Mouse (Mus musculus) lung, embryonic 14.5 days (tissue): ENCODE results near the gene Dnaaf1. TPM values are rescaled to one million over a fixed set of nuclear protein-coding genes. Genes with fewer than 3 reads are reported as not detected.
A peak's percentile ranks its signal among the peaks of the same experiment; 100 is the strongest.

ENCODE experiments used
- ATAC-seq: fragments of 200-750 bp; cut with Nextera tagmentation; 2 replicates; pipeline ENCODE4 v1.8.0; 2017; ENCODE audit warnings: mild to moderate bottlenecking, moderate TSS enrichment, moderate library complexity; ENCODE audit not compliant: insufficient read depth
- DNase-seq: peaks from one replicate; pipeline ENCODE4 v3.0.0-alpha.2; 2015
- H3K27ac ChIP-seq: fragments of 300-500 bp; sonication (generic); 2 replicates; pipeline ENCODE4 v1.5.1; 2014; ENCODE audit warnings: low read depth, mild to moderate bottlenecking, moderate library complexity
- H3K27me3 ChIP-seq: fragments of 300-500 bp; sonication (generic); 2 replicates; pipeline ENCODE4 v1.6.1; 2014; ENCODE audit warnings: low read length, control low read depth; ENCODE audit not compliant: insufficient read depth
- H3K36me3 ChIP-seq: fragments of 300-500 bp; sonication (generic); 2 replicates; pipeline ENCODE4 v1.6.1; 2014; ENCODE audit warnings: control low read depth; ENCODE audit not compliant: insufficient read depth
- H3K4me1 ChIP-seq: fragments of 300-500 bp; sonication (generic); 2 replicates; pipeline ENCODE4 v1.6.1; 2014; ENCODE audit warnings: antibody characterized with exemption, control low read depth; ENCODE audit not compliant: insufficient read depth
- H3K4me2 ChIP-seq: fragments of 300-500 bp; sonication (generic); 2 replicates; pipeline ENCODE4 v1.6.1; 2014; ENCODE audit warnings: mild to moderate bottlenecking
- H3K4me3 ChIP-seq: fragments of 300-500 bp; sonication (generic); 2 replicates; pipeline ENCODE4 v1.5.1; 2014; ENCODE audit warnings: low read depth, low read length
- H3K9ac ChIP-seq: fragments of 300-500 bp; sonication (generic); 2 replicates; pipeline ENCODE4 v1.6.1; 2014
- H3K9me3 ChIP-seq: fragments of 300-500 bp; sonication (generic); 2 replicates; pipeline ENCODE4 v1.6.1; 2016; ENCODE audit warnings: low read depth, low read length, control low read depth
- CTCF ChIP-seq: IDR thresholded peaks from 2 replicates; pipeline ENCODE4 v1.5.1; 2016; ENCODE audit warnings: antibody characterized with exemption, low read depth
- whole genome bisulfite sequencing: fragments of 180-500 bp; shearing (Covaris S2); extraction: QIAGEN DNeasy Blood & Tissue Kit; methylation state at CpG from one replicate; pipeline ENCODE4 v1.1.7; 2014; 5-methylcytosine and 5-hydroxymethylcytosine counted together
- polyA plus RNA-seq: library from polyadenylated mRNA; unstranded; fragments of >200 nt; fragmentation: Nextera tagmentation; extraction: Ambion mirVana; gene quantifications from 2 replicates; pipeline ENCODE4 v1.2.1, GENCODE M21; 2014

Dnaaf1 gene
- polyA plus RNA-seq, 1 experiment from 2014 or later: not detected

DNA sequence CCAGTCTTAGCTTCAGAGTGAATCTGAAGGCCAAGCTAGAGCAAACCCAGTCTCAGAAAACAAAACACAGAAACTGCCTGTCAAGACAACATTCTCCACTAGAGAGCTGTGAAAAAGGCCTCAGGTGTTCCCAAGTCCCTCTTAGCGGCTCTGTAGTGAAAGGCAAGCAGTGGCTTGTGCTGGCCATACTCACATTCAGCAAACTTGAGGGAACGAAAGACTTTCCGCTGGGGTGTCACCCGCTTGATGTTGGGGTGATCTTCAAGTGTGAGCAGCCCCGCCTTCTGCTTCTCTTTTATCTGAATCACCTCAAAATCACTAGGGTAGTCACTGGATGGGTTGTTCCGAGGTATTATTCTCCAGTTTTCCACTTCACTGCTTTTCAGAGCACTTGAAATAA, 29.2 kb upstream of the Dnaaf1 start:
- Histone ChIP-seq H3K9ac (no peak overlapping the region), H3K4me1 (no peaks in the 10 kb centered on the region), H3K27me3 (no peaks in the 10 kb centered on the region), H3K9me3 (no peaks in the 10 kb centered on the region), H3K4me2 (no peak overlapping the region), H3K27ac (no peak overlapping the region), H3K36me3 (peaks cover 64% of the 10 kb centered on the region), H3K4me3 (no peak overlapping the region)
- no peak for DNase-seq
- ATAC-seq: no peak
- TF ChIP-seq CTCF: no peak
- 92% methylated on average over 6 of the region's 6 CpGs for WGBS

DNA sequence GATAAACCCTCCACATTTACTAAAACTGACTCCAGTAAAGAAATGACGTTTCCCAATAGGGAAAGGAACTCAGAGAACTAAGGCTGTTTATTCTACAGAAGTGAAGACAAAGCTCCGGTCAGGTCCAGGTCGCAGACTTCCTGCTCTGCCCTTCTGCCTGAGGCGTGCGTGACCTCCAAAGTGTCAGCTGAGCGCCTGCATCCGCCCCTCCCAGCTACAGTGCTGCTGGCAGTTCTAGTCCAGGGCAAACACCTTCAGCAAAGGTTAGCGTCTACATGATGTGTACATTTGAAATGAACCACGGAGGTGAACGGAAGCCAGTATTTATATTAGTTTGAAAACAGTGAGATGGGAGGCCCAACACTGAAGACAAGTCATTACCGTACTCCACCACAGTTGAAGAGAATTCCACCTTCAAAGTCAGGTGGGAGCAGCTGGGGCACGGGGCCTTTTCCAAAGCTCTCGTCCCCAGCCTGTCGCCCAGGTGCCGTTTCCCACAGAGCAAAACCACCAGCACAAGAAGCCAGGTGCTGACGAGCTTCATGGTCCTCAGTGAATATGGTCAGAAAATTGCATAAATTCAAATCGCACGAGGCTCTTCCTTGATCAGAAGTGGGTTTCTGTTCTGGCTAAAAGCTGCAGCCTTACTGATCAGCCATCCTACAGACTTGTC, 27.9 kb upstream of the Dnaaf1 start:
- H3K9me3 ChIP-seq: no peaks in the 10 kb centered on the region
- H3K9ac ChIP-seq: no peak overlapping the region
- H3K4me2 ChIP-seq: no peak overlapping the region
- 59% methylated on average over 18 of the region's 18 CpGs for WGBS
- no peaks in the 10 kb centered on the region for H3K27me3 ChIP-seq
- ATAC-seq (no peak), DNase-seq (peak; percentile 38)
- no peaks in the 10 kb centered on the region for H3K4me1 ChIP-seq
- peaks cover 51% of the 10 kb centered on the region for H3K36me3 ChIP-seq
- no peak for TF ChIP-seq CTCF
- no peak overlapping the region for H3K4me3 ChIP-seq
- H3K27ac ChIP-seq: no peak overlapping the region

DNA sequence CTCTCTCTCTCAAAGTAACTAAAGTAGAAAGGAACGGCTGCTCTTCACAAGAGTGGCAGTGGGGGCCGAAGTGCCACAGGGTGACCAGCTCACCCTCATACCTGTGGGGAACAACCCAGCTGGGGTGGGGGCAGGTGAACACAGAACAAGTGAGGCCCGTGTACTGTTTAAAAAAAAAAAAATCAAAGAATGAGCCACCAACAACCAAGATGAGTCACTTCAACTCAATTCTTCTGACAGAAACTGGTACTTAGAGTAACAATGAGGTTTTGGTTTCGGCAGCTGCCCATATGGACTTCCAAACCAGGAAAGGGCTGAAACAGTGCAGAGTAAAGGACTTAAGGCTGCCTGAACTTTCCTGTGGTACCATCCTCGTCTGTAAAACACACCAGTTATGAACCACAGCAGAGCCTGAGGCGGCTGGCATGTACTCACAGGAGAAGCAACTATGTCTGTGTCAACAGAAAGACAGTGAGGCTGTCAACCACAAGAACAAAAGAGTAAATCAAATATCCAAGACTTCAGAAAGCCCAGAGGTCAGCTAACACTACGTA, 26.4 kb upstream of the Dnaaf1 start:
- ATAC-seq (no peak), DNase-seq (no peak)
- H3K4me2 ChIP-seq: no peak overlapping the region
- no peaks in the 10 kb centered on the region for H3K27me3 ChIP-seq
- H3K27ac ChIP-seq: no peak overlapping the region
- H3K36me3 ChIP-seq: peaks cover 37% of the 10 kb centered on the region
- WGBS: 66% methylated on average over 7 of the region's 7 CpGs
- no peaks in the 10 kb centered on the region for H3K9me3 ChIP-seq
- H3K4me1 ChIP-seq: no peaks in the 10 kb centered on the region
- TF ChIP-seq CTCF: no peak
- no peak overlapping the region for H3K9ac ChIP-seq
- H3K4me3 ChIP-seq: no peak overlapping the region

DNA sequence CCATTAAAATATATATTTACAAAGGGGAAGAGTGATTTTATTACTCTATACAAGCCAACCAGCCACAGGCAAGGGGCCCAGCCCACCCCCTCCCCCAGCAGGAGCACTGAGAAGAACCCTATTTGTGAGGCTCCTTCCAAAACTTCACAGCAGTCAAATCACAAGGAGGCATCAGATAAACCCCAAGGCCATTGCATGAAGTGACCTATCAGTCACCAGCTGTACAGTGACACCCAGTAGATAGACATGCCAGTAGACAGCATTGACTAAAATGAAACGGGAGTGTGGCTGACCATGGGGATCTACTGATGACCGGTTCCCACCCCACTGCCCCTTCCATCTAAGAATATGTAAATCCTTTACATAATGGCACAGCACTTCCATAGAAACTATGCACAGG, 22.1 kb upstream of the Dnaaf1 start:
- no peak for DNase-seq
- Histone ChIP-seq H3K4me3 (no peak overlapping the region), H3K9me3 (no peaks in the 10 kb centered on the region), H3K9ac (no peak overlapping the region), H3K27me3 (no peaks in the 10 kb centered on the region), H3K36me3 (0 out of 2 replicates have a peak, but pooled peaks cover 5% of the 10 kb centered on the region), H3K4me2 (no peak overlapping the region), H3K4me1 (no peaks in the 10 kb centered on the region), H3K27ac (no peak overlapping the region)
- no peak for ATAC-seq
- 73% methylated on average over 2 of the region's 2 CpGs for WGBS
- no peak for TF ChIP-seq CTCF

DNA sequence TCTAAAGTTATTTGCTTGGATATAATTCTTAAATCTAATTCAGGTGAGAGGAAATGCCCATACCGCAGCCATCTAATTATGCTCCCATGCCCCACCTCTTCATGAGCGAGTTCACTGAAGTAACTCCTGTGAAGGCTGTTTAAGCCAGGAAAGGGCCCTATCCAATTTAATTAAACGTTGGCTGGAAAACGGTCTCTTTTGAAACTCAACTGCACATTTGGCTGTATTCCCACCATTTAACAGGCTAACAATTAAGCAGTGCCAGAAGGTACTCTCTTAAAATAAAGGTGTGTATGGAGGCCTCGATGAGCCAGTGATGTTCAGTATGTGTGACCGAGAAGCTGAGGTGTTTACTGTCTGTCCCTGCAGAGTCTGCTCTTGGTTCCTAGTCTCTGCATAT, 19.2 kb upstream of the Dnaaf1 start:
- Histone ChIP-seq H3K4me1 (no peaks in the 10 kb centered on the region), H3K27ac (no peak overlapping the region), H3K36me3 (0 out of 2 replicates have a peak, but pooled peaks cover 3% of the 10 kb centered on the region), H3K4me3 (no peak overlapping the region), H3K9ac (no peak overlapping the region), H3K4me2 (no peak overlapping the region), H3K27me3 (no peaks in the 10 kb centered on the region), H3K9me3 (no peaks in the 10 kb centered on the region)
- no peak for TF ChIP-seq CTCF
- ATAC-seq: no peak
- DNase-seq: no peak
- 87% methylated on average over 6 of the region's 6 CpGs for WGBS

DNA sequence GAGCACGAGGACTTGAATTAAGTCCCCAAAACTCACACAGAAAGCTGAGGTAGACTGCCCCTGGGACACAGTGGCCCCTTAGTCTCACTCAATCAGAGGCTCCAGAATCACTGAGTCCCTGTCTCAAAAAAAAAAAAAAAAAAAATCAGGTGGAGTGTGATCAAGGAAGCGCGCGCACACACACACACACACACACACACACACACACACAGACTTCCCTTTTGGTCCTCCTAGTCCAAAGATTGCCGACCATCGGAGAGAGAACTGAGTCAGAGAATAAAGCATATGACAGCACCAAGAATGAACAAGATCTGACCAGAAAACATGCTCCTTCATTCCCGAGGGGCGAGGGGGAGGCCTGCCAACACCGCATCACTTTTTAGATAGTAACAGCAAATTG, 17.9 kb upstream of the Dnaaf1 start:
- 77% methylated on average over 9 of the region's 9 CpGs for WGBS
- H3K4me2 ChIP-seq: peak overlapping the region; percentile 90
- H3K27ac ChIP-seq: no peak overlapping the region
- no peaks in the 10 kb centered on the region for H3K9me3 ChIP-seq
- H3K4me3 ChIP-seq: peak overlapping the region; percentile 78
- no peak for TF ChIP-seq CTCF
- ATAC-seq (no peak), DNase-seq (no peak)
- H3K9ac ChIP-seq: peak overlapping the region; percentile 78
- no peaks in the 10 kb centered on the region for H3K27me3 ChIP-seq
- H3K4me1 ChIP-seq: no peaks in the 10 kb centered on the region
- 0 out of 2 replicates have a peak, but pooled peaks cover 3% of the 10 kb centered on the region for H3K36me3 ChIP-seq

DNA sequence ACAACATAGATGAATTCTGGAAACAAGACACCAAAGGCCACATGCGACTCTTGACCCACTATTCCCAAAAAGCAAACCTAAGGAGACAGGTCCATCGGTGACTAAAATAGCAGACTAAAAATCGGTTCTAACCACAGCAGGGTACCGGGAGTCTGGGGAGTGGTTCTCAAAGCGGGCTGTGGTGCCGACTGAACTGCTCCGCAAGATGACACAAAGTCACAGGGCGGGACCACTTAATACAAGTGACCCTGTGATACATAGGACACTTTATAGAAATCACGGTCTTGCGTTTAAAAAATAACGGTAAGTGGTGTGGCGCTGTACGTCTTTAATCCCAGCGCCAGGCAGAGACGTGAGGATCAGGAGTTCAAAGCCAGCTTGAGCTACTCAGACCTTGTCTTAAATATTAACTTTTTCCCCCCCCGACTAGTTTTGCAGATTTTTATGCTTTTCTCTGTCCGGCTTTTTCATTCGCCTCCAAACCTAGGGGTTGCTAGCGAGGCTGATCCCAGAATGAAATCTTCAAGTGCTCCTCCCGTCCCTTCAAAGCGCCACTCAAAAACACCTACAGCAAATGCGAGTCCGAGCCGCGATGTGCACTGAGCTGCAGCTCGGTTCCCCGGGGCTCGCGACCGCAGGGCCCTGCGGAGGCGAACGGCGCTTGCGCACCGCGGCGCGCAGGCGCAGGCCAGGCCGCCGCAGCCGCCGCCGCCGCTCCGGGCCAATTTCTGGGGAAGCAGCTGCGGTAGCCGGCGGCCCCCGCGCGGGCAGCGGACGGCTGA, 17.0 kb upstream of the Dnaaf1 start:
- H3K9me3 ChIP-seq: no peaks in the 10 kb centered on the region
- H3K9ac ChIP-seq: peak overlapping the region; percentile 78
- DNase-seq: peak; percentile 91
- no peaks in the 10 kb centered on the region for H3K4me1 ChIP-seq
- H3K27ac ChIP-seq: peak overlapping the region; percentile 88
- WGBS: 1% methylated on average over 55 of the region's 55 CpGs
- no peaks in the 10 kb centered on the region for H3K27me3 ChIP-seq
- peak; percentile 93 for ATAC-seq
- peak overlapping the region; percentile 90 for H3K4me2 ChIP-seq
- peak overlapping the region; percentile 78 for H3K4me3 ChIP-seq
- 0 out of 2 replicates have a peak, but pooled peaks cover 3% of the 10 kb centered on the region for H3K36me3 ChIP-seq
- no peak for TF ChIP-seq CTCF
